Comparison of ENCODE assay signal across 20 mouse cellular contexts in genomic region chr12:80382794-80383193, GRCm38 (mm10). TPM values are rescaled to one million over a fixed set of nuclear protein-coding genes. Genes with fewer than 3 reads are reported as not detected.
DNase-seq lines count a peak whose midpoint lies in the region; ATAC-seq lines count a peak whose summit lies in the region.
"Had no signal": no experiment of that assay in that cellular context is flagged by ENCODE, and none has a peak within 500 bp of the region (broad histone marks: within the 10 kb centered on the region; RNA-seq: fewer than 3 reads in every experiment).

No protein-coding gene starts in this region.

- intact Hi-C loops in heart, postnatal 10 days (cut with DNase I), result no loop called here

- DNase-seq in heart, adult 11 months, result peak; percentile 95
- DNase-seq in heart, postnatal 10 days, result peak; percentile 63 to 71
- DNase-seq in layer of hippocampus, adult 11-12 months (ENCODE audit: low spot score), result no peak
- DNase-seq in thymus, postnatal 36 days, result no peak
- DNase-seq: adrenal gland, postnatal 10 days; B cell, adult 2 months; cerebellum, adult 11 months; cerebellum, adult 8-10 months; cerebellum, postnatal 25 days; gastrocnemius, adult 2 months; gastrocnemius, postnatal 25 days had no signal

- no peak overlapping the region for H3K27ac ChIP-seq in heart, embryonic 11.5 days (ENCODE audit: low read depth, low read length)
- peak overlapping the region; percentile 24 for H3K27ac ChIP-seq in neural tube, embryonic 13.5 days (replicated peaks)
- H3K27ac ChIP-seq in neural tube, embryonic 15.5 days (replicated peaks), result no peak overlapping the region
- H3K27ac ChIP-seq: embryonic facial prominence, embryonic 13.5 days; forebrain, embryonic 13.5 days; gastrocnemius, adult 2 months; hindbrain, embryonic 15.5 days had no signal

- no peaks in the 10 kb centered on the region for H3K9me3 ChIP-seq in heart, embryonic 11.5 days (replicated peaks; ENCODE audit: control insufficient read depth, low read length)
- no peaks in the 10 kb centered on the region for H3K9me3 ChIP-seq in neural tube, embryonic 13.5 days
- H3K9me3 ChIP-seq in neural tube, embryonic 15.5 days (replicated peaks), result no peaks in the 10 kb centered on the region
- H3K9me3 ChIP-seq: embryonic facial prominence, embryonic 13.5 days; forebrain, embryonic 13.5 days; G1E; hindbrain, embryonic 15.5 days had no signal

- H3K4me3 ChIP-seq in heart, embryonic 11.5 days (ENCODE audit: low read depth, low read length), result no peak overlapping the region
- H3K4me3 ChIP-seq in neural tube, embryonic 13.5 days, result no peak overlapping the region
- no peak overlapping the region for H3K4me3 ChIP-seq in neural tube, embryonic 15.5 days (replicated peaks)
- H3K4me3 ChIP-seq: embryonic facial prominence, embryonic 13.5 days; forebrain, embryonic 13.5 days; gastrocnemius, adult 2 months; hindbrain, embryonic 15.5 days had no signal

- 71% methylated on average over 2 of the region's 2 CpGs for WGBS in heart, embryonic 11.5 days (ENCODE audit: insufficient replicate concordance)
- WGBS in neural tube, embryonic 13.5 days, result 76% methylated on average over 2 of the region's 2 CpGs
- WGBS in neural tube, embryonic 15.5 days, result 76% methylated on average over 2 of the region's 2 CpGs

- H3K36me3 ChIP-seq in heart, embryonic 11.5 days (ENCODE audit: control insufficient read depth, insufficient read depth, low read length), result no peaks in the 10 kb centered on the region
- peaks cover 27% of the 10 kb centered on the region for H3K36me3 ChIP-seq in neural tube, embryonic 13.5 days
- peaks cover 11% of the 10 kb centered on the region for H3K36me3 ChIP-seq in neural tube, embryonic 15.5 days

- no peak for ATAC-seq in heart, embryonic 11.5 days (replicated peaks; ENCODE audit: insufficient number of reproducible peaks, low FRiP score, low TSS enrichment)
- no peak for ATAC-seq in neural tube, embryonic 13.5 days (ENCODE audit: low read depth)
- ATAC-seq in neural tube, embryonic 15.5 days (ENCODE audit: low FRiP score), result no peak
- ATAC-seq: CD4-positive, CD25-positive, alpha-beta regulatory T cell, adult 4 months; forebrain, embryonic 13.5 days; intestine, embryonic 16.5 days had no signal

- H3K9ac ChIP-seq in heart, embryonic 11.5 days (ENCODE audit: low read depth, low read length), result no peak overlapping the region
- no peak overlapping the region for H3K9ac ChIP-seq in neural tube, embryonic 13.5 days
- H3K9ac ChIP-seq in neural tube, embryonic 15.5 days (replicated peaks), result no peak overlapping the region
- H3K9ac ChIP-seq: embryonic facial prominence, embryonic 13.5 days; forebrain, embryonic 13.5 days; hindbrain, embryonic 15.5 days had no signal

- H3K4me2 ChIP-seq in heart, embryonic 11.5 days, result no peak overlapping the region
- no peak overlapping the region for H3K4me2 ChIP-seq in neural tube, embryonic 13.5 days
- no peak overlapping the region for H3K4me2 ChIP-seq in neural tube, embryonic 15.5 days
- H3K4me2 ChIP-seq: embryonic facial prominence, embryonic 13.5 days; forebrain, embryonic 13.5 days; hindbrain, embryonic 15.5 days had no signal

- no peaks in the 10 kb centered on the region for H3K27me3 ChIP-seq in heart, embryonic 11.5 days (ENCODE audit: control insufficient read depth, insufficient read depth, low read length)
- no peaks in the 10 kb centered on the region for H3K27me3 ChIP-seq in neural tube, embryonic 13.5 days
- H3K27me3 ChIP-seq in neural tube, embryonic 15.5 days (replicated peaks), result no peaks in the 10 kb centered on the region
- H3K27me3 ChIP-seq: embryonic facial prominence, embryonic 13.5 days; forebrain, embryonic 13.5 days; hindbrain, embryonic 15.5 days had no signal

- peaks cover 14% of the 10 kb centered on the region for H3K4me1 ChIP-seq in heart, embryonic 11.5 days (ENCODE audit: control insufficient read depth, insufficient read depth, low read length)
- H3K4me1 ChIP-seq in neural tube, embryonic 13.5 days (replicated peaks), result peaks cover 20% of the 10 kb centered on the region
- H3K4me1 ChIP-seq in neural tube, embryonic 15.5 days, result peaks cover 13% of the 10 kb centered on the region

RNA-seq across cellular contexts. Expression of gene Dcaf5, which starts 53.6 kb away (rescaled TPM):
- polyA plus RNA-seq in heart, embryonic 11.5 days (2014; fragmentation: Nextera tagmentation; extraction: Ambion mirVana), result 8.1 and 9.0 TPM in 2 replicates
- 22.8 and 24.2 TPM in 2 replicates for polyA plus RNA-seq in neural tube, embryonic 13.5 days (2015; fragmentation: Nextera tagmentation; extraction: Ambion mirVana)
- polyA plus RNA-seq in neural tube, embryonic 15.5 days (2015; fragmentation: Nextera tagmentation; extraction: Ambion mirVana), result 20.2 and 20.6 TPM in 2 replicates
- 10 to 100 TPM; 34.0 to 42.4 TPM for total RNA-seq in heart, postnatal 10 days (2021)

Comparison
In these comparisons a context has a peak if more than half of its experiments do, and no peak if none do; other contexts are left out.
1. DNase-seq: peak in heart, adult 11 months (single experiment) and heart, postnatal 10 days (2 of 2); none in layer of hippocampus, adult 11-12 months (single experiment) and thymus, postnatal 36 days (0 of 2).